Mouse (Mus musculus): ENCODE data around the gene Lrp5.

DNA sequence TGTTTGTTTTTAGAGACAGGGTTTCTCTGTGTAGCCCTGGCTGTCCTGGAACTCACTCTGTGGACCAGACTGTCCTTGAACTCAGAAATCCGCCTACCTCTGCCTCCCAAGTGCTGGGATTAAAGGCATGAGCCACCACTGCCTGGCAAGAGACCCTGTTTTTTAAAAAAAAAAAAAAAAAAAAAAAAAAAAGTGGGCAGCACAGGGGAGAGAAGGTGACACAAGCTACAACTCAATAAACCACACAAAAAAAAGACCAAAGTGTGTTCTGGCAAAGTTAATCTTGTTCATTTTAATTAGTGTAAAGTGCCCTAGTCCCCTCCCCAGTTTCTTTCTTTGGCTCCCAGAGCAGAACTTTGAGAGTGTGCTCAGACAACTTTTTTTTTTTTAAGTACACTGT is 137.1 kb downstream of the Lrp5 start:
- TF ChIP-seq CTCF (IDR thresholded peaks at IDR 0.05; ENCODE audit: extremely low read depth, insufficient read depth, low read length) = no peak
- TF ChIP-seq POLR2A (IDR thresholded peaks at IDR 0.05; ENCODE audit: extremely low read depth, insufficient read depth, low read length) = no peak
